Comparison of ENCODE assay signal across 26 mouse cellular contexts in genomic region chr7:82727066-82727465, GRCm38 (mm10).
"Had no signal": no experiment of that assay in that cellular context is flagged by ENCODE, and none has a peak within 500 bp of the region (broad histone marks: within the 10 kb centered on the region; RNA-seq: fewer than 3 reads in every experiment).

No protein-coding gene starts in this region.

- H3K27ac ChIP-seq: heart, embryonic 10.5 days; heart, embryonic 13.5 days; heart, embryonic 15.5 days; hindbrain, embryonic 13.5 days; hindbrain, embryonic 15.5 days; hindbrain, postnatal 0 days; kidney, embryonic 15.5 days; kidney, postnatal 0 days; liver, embryonic 13.5 days had no signal

- H3K36me3 ChIP-seq: heart, embryonic 10.5 days; heart, embryonic 15.5 days; hindbrain, embryonic 13.5 days; hindbrain, embryonic 15.5 days; kidney, embryonic 15.5 days; limb, embryonic 12.5 days had no signal

- H3K9me3 ChIP-seq: heart, embryonic 10.5 days; heart, embryonic 13.5 days; heart, embryonic 15.5 days; hindbrain, embryonic 13.5 days; hindbrain, embryonic 15.5 days; kidney, embryonic 15.5 days; limb, embryonic 12.5 days; liver, embryonic 13.5 days had no signal

- H3K9ac ChIP-seq: heart, embryonic 13.5 days; heart, embryonic 15.5 days; hindbrain, embryonic 13.5 days; hindbrain, embryonic 15.5 days; kidney, embryonic 15.5 days; limb, embryonic 12.5 days; liver, embryonic 13.5 days had no signal

- H3K4me2 ChIP-seq: heart, embryonic 13.5 days; heart, embryonic 15.5 days; hindbrain, embryonic 13.5 days; hindbrain, embryonic 15.5 days; kidney, embryonic 15.5 days; limb, embryonic 12.5 days; liver, embryonic 11.5 days; liver, embryonic 13.5 days had no signal

- DNase-seq: gastrocnemius, postnatal 14 days; gastrocnemius, postnatal 36 days; heart, adult 18-20 months; heart, postnatal 14 days; heart, postnatal 36 days; kidney, adult 11 months; kidney, adult 2 months; kidney, adult 9 months; kidney, postnatal 14 days; kidney, postnatal 36 days; layer of hippocampus, adult 9-11 months; layer of hippocampus, postnatal 36 days; left cerebral cortex, postnatal 4 days; liver; liver, embryonic 13.5 days had no signal

- ATAC-seq: hindbrain, postnatal 0 days; intestine, embryonic 16.5 days had no signal

- H3K4me3 ChIP-seq: heart, embryonic 10.5 days; heart, embryonic 13.5 days; heart, embryonic 15.5 days; hindbrain, embryonic 13.5 days; hindbrain, embryonic 15.5 days; kidney, embryonic 15.5 days; limb, embryonic 12.5 days; liver, embryonic 13.5 days had no signal

- H3K4me1 ChIP-seq: hindbrain, embryonic 15.5 days had no signal

- H3K27me3 ChIP-seq: heart, embryonic 13.5 days; heart, embryonic 15.5 days; hindbrain, embryonic 13.5 days; hindbrain, embryonic 15.5 days; kidney, embryonic 15.5 days; limb, embryonic 12.5 days; liver, embryonic 13.5 days had no signal
